Mouse (Mus musculus) lung, adult 2 months (tissue): ENCODE data around the gene Maml3. TPM values are rescaled to one million over a fixed set of nuclear protein-coding genes. Genes with fewer than 3 reads are reported as not detected.

Source experiments
- DNase-seq: peaks from one replicate; pipeline ENCODE4 v3.0.0; 2022
- H3K4me1 ChIP-seq: fragments of 200-500 bp; 2 replicates; pipeline ENCODE4 v1.6.1; 2011; ENCODE audit warnings: low read length; ENCODE audit not compliant: control insufficient read depth, insufficient read depth
- H3K4me3 ChIP-seq: fragments of 200-500 bp; replicated peaks from 2 replicates; pipeline ENCODE3; 2011; ENCODE audit warnings: low read depth, mild to moderate bottlenecking, control low read depth, low read length; ENCODE audit errors: extremely low read depth
- CTCF ChIP-seq: fragments of 200-500 bp; IDR thresholded peaks from 2 replicates; pipeline ENCODE4 v1.5.1; 2011; ENCODE audit warnings: mild to moderate bottlenecking, low read length, control low read depth; ENCODE audit not compliant: insufficient read depth
- POLR2A ChIP-seq: fragments of 200-500 bp; IDR thresholded peaks from 2 replicates; pipeline ENCODE4 v1.6.1; 2011; ENCODE audit warnings: low read depth, mild to moderate bottlenecking, control low read depth, low read length, borderline replicate concordance; ENCODE audit errors: extremely low read depth
- WGBS: fragments of 180-500 bp; shearing (Covaris S2); methylation state at CpG from one replicate; pipeline ENCODE4 v1.1.7; 2018; 5-methylcytosine and 5-hydroxymethylcytosine counted together
- polyA plus RNA-seq: library from polyadenylated mRNA; depleted of rRNA; stranded (reverse); fragments of >200 nt; gene quantifications from 2 replicates; pipeline ENCODE4 v1.2.3, GENCODE M21; 2012

Maml3 gene
- polyA plus RNA-seq, 1 experiment = 11.2 TPM

DNA sequence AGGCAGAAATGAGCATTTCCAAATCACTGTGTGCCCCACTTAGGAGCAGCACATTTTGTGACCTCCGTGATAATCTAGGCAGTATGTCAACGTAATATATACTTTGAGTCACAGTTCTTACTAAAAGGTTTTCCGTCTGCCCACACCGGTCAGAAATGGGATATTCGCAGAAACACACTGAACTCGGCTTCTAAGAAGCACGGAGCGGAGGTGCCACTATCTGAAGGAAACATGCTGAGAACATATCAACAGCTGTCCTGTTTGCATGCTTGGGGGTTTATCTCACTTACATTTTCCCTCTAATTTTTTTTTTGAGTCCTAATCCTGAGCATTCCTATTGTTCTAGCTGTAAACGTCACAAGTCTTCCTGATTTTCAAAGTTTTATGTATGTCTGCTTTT lies 226.3 kb downstream of the Maml3 start:
- Histone ChIP-seq H3K4me1 (peaks cover 2% of the 10 kb centered on the region; the same call in 1 of the 2 replicates), H3K4me3 (no peak overlapping the region)
- no peak for DNase-seq
- TF ChIP-seq POLR2A (no peak), CTCF (no peak)
- 73% methylated on average over 9 of the region's 9 CpGs for WGBS

DNA sequence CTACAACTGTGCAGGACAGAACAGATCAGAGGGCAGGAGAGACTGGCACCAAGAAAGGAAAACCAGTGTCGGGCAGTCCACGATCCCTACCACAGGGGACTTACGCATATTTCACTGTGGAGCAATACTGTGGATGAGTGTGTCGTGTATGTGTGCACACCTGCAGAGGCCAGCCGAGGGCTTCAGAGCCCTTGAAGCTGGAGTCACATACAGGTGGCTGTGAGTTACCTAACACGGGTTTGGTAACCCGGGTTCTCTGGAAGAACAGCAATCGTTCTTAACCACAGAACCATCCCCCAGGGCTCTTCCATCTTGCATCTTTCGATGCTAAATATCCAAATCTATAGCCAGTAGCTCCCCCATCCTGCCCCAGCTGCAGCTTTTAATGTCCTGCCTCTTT lies 228.1 kb downstream of the Maml3 start:
- no peak overlapping the region for H3K4me3 ChIP-seq
- TF ChIP-seq POLR2A (no peak), CTCF (no peak)
- 69% methylated on average over 9 of the region's 9 CpGs for WGBS
- no peak for DNase-seq
- no peaks in the 10 kb centered on the region for H3K4me1 ChIP-seq

DNA sequence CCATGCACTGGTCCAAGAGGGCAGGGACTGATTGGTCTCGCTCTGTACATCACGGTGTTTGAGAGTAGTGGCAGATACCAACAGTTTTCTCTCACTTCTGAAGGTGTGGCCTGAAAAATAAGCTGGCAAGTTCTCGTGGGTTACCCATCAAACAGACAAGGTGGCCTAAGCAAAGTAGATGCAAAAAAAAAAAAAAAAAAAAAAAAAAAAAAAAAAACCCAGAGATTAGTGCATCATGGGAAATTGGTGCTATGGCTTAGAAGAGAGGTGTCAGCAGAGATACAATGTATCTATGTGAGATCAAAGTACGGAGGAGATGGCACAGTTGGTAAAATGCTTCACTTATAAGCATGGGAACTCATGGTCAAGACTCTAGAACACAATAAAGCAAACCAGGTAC lies 229.2 kb downstream of the Maml3 start:
- Histone ChIP-seq H3K4me1 (no peaks in the 10 kb centered on the region), H3K4me3 (no peak overlapping the region)
- no peak for DNase-seq
- 86% methylated on average over 4 of the region's 4 CpGs for WGBS
- TF ChIP-seq CTCF (no peak), POLR2A (no peak)

DNA sequence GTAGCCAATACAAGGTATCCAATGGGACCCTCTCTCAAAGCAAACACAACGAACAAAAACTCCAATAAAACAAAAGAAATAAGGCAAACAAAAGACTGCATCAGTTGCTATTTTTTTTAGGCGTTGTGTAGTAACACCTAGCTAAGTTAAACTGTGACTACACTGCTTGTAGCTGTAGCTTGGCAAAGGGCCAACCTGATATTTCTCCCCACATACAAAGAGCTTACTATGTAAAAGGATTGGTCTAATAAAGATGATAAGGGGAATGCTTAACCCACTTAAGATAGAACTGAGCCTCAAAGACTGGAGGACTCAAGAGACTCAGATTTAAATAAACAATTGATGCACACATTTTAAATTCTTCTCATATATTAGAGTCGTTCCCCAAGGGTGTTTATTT lies 230.6 kb downstream of the Maml3 start:
- 50% methylated on average over 3 of the region's 3 CpGs for WGBS
- peaks cover 2% of the 10 kb centered on the region; the same call in 1 of the 2 replicates for H3K4me1 ChIP-seq
- TF ChIP-seq POLR2A (no peak), CTCF (no peak)
- no peak overlapping the region for H3K4me3 ChIP-seq
- DNase-seq = no peak

DNA sequence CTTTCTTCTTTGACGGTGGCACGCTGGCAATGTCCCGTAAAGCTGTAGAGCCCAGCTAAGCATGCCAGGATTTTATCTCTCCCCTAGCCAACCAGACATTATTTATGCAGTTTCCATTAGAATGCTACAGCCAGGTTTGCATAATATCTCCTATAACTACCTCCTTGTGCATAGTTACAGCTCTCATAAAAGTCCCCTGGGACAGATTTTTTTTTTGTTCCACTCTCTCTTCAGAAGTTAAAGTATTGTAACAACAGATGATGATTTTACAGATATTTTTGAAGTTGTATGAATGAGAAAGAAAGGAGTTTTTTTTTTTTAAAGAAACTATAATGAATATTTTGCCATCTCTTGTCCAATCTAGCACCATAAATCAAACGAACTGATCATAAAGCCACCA lies 232.1 kb downstream of the Maml3 start:
- peaks cover 10% of the 10 kb centered on the region; the same call in 1 of the 2 replicates for H3K4me1 ChIP-seq
- no peak overlapping the region for H3K4me3 ChIP-seq
- TF ChIP-seq CTCF = no peak
- TF ChIP-seq POLR2A = no peak
- 54% methylated on average over 4 of the region's 4 CpGs for WGBS
- no peak for DNase-seq

DNA sequence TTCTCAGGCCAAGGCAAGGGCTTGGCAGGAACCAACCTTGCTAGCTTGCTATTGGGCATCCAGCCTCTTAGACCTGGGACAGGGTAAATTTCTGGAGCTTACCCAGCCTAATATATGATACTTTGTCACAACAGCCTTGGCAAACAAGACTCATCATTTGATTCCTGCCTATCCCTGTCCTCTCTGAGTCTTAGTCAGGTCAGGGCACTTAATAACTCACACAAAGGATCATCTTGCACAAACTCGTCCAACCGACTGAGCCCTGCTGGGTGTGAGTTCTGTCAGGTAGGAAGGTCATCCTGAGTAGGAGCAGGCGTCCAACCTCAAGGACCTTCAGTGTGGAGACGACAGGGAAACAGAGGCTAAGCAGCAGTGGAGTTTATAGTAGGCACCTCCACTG lies 233.5 kb downstream of the Maml3 start:
- TF ChIP-seq CTCF = no peak
- no peak for TF ChIP-seq POLR2A
- 87% methylated on average over 4 of the region's 4 CpGs for WGBS
- H3K4me1 ChIP-seq = peaks cover 10% of the 10 kb centered on the region; the same call in 1 of the 2 replicates

DNA sequence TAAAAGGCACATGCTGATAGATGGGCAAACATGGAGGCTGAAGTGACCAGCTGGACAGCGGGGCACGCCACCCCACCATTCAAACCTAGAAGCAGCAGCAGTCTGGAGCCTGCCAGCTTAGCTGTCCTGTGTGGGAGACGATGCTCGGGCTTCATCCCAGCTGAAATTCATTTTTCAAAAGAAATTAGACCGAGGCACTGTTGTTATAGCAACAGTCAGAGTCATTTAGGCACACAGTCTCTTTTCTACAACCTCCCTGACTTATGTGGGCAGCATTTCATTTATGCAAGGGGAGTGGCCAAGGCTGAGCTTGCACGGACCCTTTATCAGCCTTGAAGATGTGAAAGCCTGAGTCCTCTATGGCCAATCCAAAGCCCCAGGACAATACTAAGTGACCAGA lies 234.9 kb downstream of the Maml3 start:
- no peak overlapping the region for H3K4me3 ChIP-seq
- DNase-seq = no peak
- 85% methylated on average over 6 of the region's 6 CpGs for WGBS
- TF ChIP-seq POLR2A (no peak), CTCF (no peak)
- H3K4me1 ChIP-seq = peaks cover 10% of the 10 kb centered on the region; the same call in 1 of the 2 replicates

More for the DNA sequence above, 233.5 kb downstream of the Maml3 start:
- H3K4me3 ChIP-seq = no peak overlapping the region
- no peak for DNase-seq

DNA sequence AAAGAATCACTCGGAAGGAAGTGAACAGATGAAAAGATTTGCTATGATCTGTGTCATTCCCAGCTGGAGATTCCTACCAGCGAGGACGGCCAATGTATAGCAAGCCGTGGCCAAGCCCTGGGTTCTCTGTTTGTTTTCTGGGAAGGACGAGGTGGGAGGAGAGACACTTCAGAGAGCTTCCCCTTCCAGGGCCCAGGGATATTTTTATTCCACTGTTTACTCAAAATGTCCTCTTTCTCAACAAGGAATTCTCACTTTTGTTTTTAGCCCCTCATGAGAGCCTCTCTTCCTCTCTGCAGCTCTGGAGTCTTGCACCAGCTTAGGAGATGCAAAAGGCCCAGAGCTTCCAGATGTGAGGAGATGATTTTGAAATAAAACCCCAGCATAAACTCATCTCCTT lies 236.0 kb downstream of the Maml3 start:
- Histone ChIP-seq H3K4me3 (no peak overlapping the region), H3K4me1 (peaks cover 10% of the 10 kb centered on the region; the same call in 1 of the 2 replicates)
- no peak for DNase-seq
- TF ChIP-seq CTCF = no peak
- no peak for TF ChIP-seq POLR2A
- WGBS = 19% methylated on average over 5 of the region's 5 CpGs

DNA sequence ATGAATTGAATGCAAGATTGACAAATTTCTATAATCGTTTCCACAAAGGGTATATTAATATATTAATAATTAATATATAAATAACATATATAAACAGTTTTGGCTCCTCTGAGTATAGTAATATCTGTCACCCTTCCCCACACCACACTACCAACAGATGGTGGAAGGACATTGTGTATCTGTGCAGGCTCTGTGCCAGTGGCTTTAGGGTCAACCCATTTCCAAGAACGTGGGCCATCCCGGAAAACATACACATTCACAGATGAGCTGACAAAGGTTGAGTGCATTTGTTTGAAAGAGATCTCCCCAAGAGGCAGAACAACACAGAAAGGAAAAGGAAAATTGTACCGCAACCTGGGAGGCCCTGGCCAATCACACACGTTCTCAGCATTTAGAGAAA lies 238.4 kb downstream of the Maml3 start:
- 74% methylated on average over 5 of the region's 5 CpGs for WGBS
- DNase-seq = no peak
- TF ChIP-seq CTCF (no peak), POLR2A (no peak)
- Histone ChIP-seq H3K4me1 (peaks cover 10% of the 10 kb centered on the region; the same call in 1 of the 2 replicates), H3K4me3 (no peak overlapping the region)

DNA sequence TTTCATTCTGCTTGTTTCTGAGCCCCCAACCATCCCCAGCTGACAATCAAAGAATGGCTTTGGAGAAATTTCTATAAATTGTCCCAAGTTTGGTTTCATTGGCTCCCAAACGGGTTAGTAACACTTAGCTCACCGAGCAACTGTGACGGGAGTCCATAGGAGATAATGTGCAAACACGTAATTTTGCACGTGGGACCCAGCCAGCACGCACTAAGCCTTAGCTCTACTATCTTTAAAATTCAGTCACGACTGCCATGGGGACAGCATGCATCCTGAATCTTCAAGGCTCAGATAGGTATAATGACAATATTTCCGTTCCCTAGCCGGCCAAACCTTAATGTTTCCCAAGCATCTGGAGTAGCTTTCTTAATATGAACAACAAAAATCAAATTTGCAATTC lies 243.2 kb downstream of the Maml3 start:
- H3K4me1 ChIP-seq = no peaks in the 10 kb centered on the region
- 92% methylated on average over 9 of the region's 9 CpGs for WGBS
- H3K4me3 ChIP-seq = no peak overlapping the region
- TF ChIP-seq POLR2A (no peak), CTCF (no peak)
- DNase-seq = no peak

DNA sequence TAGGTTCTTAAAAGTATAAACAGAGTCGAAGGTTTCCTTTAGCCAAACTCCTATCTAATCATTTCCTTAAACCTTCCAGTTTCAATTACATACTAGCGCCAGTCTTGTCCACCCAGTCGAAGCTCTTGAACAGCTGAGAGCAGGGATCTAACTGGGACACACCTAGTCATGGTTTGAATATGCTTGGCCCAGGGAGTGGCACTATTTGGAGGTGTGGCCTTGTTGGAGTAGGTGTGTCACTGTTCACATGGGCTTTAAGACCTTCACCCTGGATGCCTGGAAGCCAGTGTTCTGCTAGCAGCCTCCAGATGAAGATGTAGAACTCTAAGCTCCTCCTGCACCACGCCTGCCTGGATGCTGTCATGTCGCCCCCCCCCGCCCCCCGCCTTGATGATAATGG lies 244.4 kb downstream of the Maml3 start:
- TF ChIP-seq CTCF (no peak), POLR2A (no peak)
- Histone ChIP-seq H3K4me1 (no peaks in the 10 kb centered on the region), H3K4me3 (no peak overlapping the region)
- no peak for DNase-seq
- WGBS = 82% methylated on average over 7 of the region's 7 CpGs
